Mouse (Mus musculus) ovary, postnatal 14 days (tissue): ENCODE data around the gene Pde8b.
A peak's percentile ranks its signal among the peaks of the same experiment; 100 is the strongest.

ENCODE experiments used
- DNase-seq: peaks from one replicate; pipeline ENCODE4 v3.0.0; 2022; ENCODE audit warnings: low spot score

The Pde8b gene

DNA sequence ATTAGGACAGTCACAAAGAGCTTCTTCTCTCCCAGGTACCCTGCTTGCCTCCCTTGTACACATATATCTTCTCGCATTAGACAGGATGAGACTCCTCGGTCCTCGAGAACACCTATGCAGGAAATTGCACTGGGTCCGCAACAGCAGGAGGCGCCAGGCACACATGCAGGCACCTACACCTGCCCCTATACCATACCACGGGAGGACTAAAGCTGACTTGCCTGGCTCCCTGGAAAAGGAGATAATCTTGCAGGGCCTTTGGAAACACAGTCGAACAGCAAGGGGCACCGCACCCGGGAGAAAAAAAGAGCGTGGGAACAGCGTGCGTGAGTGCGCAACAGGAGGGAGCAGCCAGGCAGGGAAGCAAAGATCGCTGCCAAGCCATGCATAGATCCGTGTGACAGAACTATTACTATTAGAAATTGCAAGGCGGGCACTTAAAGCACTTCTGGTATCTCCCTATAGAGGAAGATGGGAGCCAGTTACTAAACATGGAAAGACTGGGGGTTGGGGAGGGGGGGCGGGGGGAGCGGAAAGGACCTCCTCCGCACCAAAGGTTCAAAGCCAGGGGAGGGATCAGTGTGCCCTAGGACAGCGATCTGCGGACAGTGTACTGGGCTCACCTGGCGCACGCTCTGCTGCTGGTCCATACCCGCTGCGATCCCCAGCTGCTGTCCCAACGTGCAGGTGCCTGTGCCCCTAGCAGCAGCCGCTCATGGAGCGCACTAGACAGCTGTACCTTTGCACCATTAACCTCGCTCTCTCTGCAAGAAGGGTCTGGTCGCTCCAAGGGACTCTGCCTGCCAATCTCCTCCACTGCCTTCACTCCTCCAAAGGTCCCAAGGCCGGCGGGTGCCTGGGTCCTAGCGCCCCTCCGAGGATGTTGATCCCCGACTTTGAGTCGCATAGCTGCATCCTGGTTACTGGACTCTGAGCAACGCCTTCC lies at the start of gene Pde8b:
TSS of gene Pde8b (minus strand) at position 826 of the 946 bp plus-strand sequence.
- DNase-seq: peak; percentile 8

DNA sequence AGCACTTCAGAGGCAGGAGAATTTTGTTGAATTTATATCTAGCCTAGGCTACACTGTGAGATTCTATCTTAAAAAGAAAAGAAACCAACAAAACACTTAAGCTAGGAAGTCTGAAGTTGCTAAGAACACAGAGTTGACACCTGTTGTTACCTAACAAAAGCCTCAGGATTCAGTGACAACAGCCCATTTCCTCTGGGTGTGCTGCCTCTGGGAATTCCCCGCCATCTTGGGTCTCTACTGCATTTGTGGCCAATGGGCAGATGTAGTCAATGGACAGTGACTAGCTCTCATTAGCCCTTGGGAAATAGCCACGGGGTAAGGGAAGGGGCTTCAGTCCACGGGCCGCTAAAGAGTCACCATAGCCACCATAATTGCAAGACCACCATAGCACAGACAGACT lies 41.8 kb upstream of the Pde8b start:
- DNase-seq: no peak

DNA sequence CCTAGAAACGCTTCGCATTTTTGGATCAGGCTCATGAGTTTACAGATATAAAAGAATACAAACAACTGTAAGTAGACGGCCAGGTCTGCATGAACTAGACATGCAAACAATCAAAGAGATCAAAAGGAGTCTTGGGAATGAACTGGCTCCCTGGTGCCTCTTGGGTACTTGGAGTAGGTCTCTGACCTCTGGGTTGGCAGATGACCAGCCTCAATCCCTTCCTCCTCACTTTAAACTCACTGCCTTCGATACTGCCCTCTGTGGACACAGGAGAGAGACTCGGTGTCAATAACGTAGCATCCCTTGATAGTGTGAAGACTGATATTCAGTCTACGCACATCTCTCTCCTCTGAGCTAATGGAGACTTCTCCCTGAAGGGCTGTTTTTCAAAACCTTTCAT lies 37.9 kb upstream of the Pde8b start:
- DNase-seq: no peak

DNA sequence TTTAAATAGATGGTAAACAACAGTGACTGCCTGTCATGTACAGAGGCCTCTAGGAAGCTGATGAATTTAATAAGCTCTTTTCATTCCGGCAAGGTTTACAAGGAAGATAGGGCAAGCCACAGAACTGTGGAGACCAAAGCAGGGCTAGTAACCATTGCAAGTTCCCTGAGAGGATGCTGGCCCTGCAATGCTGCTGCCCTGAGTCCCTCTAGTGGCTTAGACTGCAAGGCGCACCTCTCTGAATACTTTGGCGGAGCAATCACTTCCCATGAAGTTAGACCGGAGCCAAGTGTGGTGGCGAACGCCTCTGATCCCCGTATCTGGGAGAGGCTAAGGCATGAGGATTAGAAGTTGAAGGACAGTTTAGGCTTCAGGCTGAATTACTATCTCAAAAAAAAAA lies 36.9 kb upstream of the Pde8b start:
- peak; percentile 65 for DNase-seq

DNA sequence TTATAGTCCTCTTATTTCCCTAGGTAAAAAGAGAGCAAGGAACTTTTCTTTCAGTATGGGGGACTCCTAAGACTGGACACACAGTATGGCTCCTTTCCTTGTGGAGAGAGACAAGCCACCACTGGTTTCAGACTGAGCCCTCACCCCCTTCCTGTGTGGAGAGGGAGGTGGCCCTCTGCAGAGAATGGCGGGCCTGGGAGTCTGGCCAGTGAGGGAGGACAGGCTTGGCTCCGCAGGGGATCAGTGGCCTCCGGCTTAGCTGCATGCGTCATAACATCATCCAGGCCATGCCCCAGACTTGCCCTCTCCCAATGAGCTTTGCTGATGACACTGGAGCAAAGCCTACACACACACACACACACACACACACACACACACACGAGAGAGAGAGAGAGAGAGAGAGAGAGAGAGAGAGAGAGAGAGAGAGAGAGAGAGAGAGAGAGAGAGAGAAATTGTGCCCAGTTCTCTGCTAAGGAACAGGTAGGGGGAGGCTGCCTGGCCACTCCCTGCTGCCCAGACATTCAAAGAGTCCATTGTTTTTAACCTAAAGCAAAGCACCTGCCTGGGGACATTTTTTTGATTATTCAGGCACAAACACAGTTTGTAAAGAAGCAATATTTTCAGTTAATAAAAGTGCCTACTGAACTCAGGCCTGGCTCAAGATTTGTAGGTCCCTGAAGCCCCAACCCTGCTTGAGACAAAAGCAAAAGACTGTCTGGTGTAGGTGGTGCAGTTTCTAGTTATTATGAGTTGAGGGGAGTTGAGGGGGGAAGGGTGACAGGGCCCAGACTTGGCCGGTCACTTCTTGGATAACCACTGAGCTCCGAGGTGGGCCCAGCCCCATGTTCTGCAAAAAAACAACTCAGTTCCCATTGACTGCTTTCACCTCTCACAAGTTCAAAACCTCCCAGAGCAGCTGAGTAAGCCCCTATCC lies 31.9 kb upstream of the Pde8b start:
- DNase-seq: peak; percentile 15

DNA sequence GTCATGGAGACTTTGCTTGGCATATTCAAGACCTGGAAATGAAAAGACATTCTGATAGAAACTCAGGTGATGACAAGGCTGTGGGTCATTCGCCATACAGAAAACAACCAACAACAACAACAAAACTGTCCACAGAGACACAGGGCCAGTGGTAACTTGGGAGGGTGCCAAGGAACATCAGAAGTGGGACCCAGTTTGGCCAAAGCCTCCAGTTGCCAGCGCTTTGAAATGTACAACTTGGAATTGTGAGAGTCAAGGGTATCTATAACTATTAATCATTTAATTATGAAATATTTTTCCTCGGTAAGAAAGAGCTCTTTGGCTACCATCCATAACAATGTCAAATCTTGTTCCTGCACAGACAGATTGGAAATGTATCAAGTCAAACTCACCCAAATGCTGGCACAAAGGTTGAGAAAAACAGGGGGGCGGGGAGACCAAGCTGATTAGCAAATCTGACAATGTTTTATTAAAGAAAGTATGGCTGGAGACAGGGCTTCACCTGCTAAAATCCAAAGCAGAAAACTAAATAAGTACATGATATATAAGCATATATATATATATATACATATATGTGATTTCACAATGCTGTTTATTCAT lies 28.4 kb upstream of the Pde8b start:
- no peak for DNase-seq

DNA sequence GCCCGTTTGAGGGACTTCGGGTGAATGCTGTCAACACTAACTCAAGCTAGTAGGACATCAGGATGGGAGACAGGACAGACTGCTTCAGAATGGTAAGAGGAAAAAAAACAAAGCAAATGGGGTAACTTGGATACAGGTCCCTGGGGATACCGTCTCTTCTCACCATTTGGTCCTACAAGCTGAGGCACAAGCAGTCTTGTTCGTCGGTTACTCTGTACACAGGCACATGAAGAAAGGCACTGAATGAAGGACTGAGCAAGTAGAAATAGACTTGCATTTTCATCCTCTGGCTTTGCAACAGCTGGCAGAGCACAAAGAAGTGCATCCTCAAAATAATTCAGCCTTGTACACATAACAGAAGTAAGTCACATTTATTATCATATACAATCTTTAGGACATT lies 14.6 kb upstream of the Pde8b start:
- DNase-seq: no peak

DNA sequence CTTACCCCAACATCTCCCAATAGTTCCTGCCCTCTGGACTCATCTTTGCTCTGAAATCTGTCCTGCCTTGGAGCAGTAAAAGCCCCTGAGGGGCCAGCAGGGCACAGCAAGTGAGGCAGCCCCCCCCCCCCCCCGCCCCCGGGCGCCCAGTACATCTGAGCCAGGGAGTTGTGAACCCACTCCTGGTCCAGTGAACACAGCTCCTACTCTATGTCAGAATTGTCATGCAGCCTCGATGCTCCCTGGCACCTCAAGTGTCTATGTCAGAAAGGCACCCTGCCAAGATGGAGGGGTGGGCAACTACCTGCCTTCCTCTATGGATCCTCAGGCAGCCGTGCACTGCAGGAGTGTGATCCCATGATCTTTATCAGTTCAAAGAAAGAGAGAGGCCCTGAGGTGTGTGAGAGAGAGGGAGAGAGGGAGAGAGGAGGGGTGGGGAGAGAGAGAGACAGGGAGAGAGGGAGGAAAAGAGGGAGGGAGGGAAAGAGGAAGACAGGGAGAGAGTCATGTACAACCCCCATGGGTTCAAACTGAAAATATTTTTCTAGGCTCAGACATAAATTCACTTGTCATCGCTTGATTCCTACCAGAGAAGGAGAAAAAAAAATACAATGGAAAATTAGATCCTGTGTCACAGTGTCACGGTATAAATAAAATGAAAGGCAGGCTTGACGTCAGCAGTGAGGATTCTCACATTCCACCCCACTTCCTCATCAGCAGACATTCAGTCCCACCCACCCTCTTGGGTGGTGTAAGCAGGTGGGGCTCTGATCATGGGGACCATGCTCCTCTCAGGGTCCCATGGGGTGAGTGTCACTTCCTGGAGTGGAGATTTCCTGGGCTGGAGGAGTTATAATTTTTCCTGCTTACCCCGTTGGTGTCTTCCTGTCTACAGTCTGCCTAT lies 11.0 kb upstream of the Pde8b start:
- DNase-seq: no peak

DNA sequence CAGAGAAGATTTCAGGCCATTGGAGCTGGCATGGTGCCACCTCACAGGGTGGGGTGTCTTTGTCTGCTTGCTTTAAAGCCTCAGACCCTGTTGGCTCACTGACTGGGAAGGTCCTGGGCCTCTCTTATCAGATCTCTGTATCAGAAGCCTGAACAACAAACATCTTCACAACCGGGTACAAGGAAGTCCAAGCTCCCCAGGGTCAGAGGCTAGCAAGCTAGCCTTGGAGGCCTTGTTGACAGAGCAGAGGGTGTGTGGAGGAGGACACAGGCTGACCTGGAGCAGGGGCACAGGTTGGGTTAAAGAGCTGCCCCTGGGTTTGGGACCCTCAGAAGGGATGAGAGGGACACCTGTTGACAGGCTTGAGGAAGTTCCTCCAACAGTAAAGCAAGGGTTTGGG lies 10.3 kb upstream of the Pde8b start:
- no peak for DNase-seq

DNA sequence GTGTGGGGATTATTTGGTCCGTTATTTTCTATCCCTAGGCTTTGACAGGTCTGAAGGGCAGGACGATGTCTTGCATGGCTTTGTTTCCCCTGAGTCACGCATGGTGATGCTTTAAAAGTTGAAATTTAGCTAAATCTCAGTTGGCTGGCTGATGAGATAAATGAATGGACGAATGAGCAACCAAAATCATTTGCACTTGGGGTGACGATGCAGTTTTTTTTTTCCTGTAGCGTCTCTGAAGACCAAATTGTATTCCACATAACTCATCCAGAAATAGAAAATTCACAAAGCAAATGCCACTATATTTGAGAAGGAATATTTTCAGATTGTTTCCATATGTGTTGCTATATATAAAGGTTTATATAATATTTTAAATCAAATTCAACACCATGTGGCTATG lies 6.9 kb upstream of the Pde8b start:
- DNase-seq: no peak

DNA sequence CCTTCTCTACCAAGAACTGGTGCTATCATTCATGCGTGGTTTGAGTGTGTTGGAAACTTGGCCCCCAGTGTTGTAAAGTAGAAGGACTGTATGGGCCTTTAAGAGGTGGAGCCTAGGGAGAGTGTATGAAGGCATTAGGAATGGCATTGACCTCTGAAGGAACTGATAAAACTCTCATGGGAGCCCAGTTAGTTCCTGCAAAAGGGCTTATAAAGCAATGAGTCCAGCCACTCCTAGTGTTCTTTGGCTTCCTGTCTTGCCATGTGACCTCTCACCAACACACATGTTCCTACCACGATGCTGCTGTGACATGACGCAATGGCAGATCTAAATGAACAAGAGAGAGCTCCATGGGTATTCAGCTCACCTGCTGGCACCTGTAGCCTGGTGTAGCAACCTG lies 4.9 kb upstream of the Pde8b start:
- DNase-seq: no peak

DNA sequence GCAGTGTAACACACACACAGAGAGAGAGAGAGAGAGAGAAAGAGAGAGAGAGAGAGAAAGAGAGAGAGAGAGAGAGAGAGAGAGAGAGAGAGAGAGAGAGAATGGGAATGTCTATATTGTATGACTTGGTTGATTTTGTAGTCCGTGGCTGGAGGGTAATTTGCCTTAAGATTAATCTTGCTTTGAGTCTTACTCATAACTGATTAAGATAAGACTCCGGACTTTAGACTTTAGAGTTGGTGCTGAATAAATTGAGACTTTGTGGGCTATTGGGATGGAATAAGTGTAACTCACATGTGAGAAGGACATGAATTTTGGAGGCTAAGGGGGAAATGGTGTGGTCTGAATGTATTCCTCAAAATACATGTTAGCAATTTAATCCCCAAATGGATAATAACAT lies 7.1 kb downstream of the Pde8b start:
- no peak for DNase-seq

DNA sequence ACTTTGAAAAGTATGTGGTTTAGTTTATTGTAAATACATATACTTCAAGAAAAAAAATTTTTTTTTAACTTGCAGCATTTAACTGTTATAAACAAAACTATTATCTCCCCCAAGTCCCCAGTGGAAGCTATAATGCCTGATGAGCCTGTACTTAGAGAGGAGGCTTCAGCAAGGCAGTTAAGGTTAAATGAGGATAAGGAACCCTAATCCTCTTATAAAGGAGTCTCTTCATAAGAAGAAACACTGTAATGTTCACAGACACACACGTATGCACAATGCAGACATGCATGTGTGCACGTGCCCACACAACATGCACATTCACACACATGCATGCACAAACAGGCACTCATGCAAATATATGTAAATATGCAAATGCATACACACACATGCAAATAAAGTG lies 12.6 kb downstream of the Pde8b start:
- no peak for DNase-seq

DNA sequence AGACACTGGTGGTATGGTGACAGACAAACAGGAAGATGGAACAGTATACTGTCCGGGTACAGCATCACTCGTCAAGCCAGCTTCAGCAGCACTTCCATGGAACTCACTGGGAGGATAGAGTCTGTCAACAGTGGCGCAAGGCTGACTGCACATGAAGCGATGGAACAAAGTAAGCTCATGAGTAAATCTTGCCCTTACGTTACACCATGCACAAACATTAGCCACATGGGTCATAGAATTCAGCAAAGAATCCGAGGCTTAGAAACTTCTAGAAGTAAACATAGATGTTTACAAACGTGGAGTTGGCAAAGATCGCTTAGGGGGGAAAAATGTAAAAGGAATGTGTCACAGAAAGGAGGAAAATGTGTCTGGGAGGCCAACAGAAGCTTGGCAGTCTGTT lies 14.9 kb downstream of the Pde8b start:
- no peak for DNase-seq

DNA sequence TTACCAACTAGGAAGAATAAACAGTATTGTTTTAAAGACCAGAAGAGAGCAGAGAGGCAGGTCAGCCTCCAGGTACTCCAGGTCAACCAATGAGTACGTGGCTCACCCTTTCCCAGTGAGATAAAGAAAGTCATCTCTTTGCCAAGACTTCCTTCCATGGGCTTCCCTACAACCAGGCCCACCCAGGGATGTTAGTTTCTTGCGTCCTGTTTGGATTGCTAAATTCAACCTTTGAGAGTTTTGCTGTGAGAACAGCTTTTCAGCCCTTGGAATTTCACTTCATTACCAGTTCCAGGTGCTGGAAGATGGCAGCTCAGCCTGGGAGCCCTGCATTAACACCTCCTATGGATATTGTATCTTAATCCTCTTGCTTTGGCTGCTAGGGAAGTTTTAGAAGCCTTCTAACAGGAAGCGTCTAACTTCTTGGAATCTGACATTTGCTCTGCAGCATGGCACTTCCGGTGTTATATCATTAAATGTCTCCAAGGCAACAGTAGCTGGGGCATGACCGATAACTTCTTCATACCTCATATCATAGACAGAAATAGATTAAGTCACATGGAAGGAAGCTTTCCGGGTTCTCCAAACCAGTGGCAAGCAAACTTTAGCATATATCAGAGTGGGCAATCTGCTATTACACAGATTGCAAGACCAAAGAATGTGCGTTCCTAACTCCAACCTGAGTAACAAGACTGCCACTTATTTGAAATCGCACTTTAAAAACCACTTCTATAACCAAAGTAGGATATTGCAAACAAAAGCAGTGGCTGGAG lies 18.6 kb downstream of the Pde8b start:
- DNase-seq: no peak

DNA sequence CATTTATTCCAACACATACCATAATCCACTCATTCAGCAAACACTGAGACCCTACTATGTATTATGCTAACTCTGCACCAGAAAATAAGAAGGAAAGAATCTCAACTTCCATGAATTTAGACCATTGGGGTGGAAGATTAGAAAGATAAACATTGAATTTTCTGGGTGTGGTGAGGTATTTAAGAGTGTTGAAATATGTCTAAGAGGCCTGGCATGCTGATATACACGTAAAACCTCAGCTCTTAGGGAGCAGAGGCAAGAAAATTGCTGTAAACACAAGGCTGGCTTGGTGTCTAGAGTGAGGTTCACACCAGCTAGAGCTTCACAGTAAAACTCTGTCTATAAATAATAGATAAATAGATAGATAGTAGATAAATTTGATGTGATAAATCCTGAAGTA lies 19.8 kb downstream of the Pde8b start:
- no peak for DNase-seq

DNA sequence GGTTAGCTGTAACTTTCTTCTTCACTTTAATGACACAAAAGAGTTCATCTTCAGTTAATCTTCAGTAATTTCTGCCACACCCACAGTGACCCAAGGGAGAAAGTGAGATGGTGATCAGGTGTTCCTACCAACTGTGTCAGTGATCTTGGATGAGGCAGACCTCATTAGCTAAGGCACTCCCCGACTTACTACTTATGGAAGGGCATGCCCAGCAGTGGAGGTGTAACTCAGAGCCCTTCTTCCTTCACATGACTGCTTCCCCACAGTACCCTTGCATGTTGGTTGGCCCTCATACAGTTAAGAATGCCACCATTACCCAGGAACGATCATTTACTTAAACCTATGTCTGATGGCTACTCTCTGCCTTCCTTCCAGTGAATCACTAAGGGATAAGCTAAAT lies 25.6 kb downstream of the Pde8b start:
- no peak for DNase-seq

DNA sequence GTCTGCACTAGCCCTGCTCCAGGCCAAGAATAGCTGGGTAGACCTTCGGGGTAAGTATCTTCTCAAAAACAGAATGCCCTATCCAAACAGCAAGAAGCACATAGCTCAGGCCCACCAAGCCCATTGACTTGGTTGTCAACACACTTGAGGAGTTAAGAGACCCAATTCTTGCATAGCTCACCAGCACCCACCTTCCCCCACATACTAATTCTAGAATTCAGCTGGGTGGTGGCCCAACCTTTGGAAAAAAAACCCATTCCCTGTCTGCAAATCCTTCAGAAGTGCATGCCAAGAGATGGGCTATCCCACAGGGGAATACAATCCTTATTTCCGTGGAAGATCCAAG lies 26.7 kb downstream of the Pde8b start:
- DNase-seq: no peak

DNA sequence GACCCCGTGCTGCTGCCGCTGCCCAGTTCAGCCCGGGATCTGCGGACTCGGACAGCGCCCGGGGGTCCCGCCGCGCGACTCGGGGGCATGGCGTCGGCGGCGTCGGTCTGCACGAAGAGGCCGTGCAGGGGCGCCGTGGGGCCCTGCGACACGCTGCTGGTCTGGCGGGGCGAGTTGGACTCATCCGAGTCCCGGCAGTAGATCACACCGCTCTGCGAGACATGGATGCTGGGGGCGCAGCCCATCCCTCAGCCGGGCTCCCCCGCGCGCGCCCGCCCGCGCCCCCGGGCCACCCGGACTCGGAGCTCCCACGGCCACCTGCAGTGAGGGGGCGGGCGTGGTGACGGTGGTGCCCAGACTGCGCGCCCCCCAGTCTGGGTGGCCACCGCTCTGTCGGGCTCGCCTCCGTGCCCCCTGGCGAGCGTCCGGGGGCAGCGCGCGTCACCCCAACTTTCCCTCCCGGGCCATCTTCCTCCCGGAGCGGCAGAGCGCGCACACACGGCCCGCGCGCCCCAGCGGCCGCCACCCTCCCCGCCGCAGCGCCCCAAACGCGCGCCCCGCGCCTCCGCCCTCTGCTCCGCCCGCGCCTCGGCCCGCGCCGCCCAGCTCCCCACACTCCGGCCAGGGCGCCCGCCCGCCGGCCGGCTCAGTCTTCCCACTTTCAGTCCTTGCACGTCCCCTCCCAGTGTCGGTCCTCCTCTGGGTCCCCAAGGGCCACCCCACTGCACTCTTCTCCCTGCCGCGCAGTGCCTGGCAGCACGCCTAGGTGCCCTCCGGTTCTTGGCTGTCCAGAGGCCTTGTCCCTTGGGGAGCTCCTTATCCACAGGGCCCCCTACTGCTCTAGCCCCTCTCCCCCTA lies 27.3 kb downstream of the Pde8b start:
- peak; percentile 25 for DNase-seq
